Mouse (Mus musculus): ENCODE results near the gene Gm973. TPM values are rescaled to one million over a fixed set of nuclear protein-coding genes. Genes with fewer than 3 reads are reported as not detected.

The Gm973 gene
- polyA plus RNA-seq, 1 experiment from 2014 or later = 0.35 TPM

GRCm38 (mm10) chr1:59534976-59535810 is 19.1 kb downstream of the Gm973 start:
- Histone ChIP-seq H3K4me2 (ENCODE audit: low read depth, low read length) (no peak overlapping the region), H3K27me3 (ENCODE audit: control insufficient read depth, insufficient read depth, low read length) (no peaks in the 10 kb centered on the region), H3K9me3 (replicated peaks; ENCODE audit: control insufficient read depth, low read length) (no peaks in the 10 kb centered on the region), H3K9ac (ENCODE audit: low read length) (no peak overlapping the region), H3K4me1 (ENCODE audit: control insufficient read depth, insufficient read depth, low read length) (peaks cover 7% of the 10 kb centered on the region; the same call in 1 of the 2 replicates), H3K36me3 (ENCODE audit: control insufficient read depth, insufficient read depth, low read length) (no peaks in the 10 kb centered on the region), H3K4me3 (replicated peaks; ENCODE audit: low read length) (no peak overlapping the region), H3K27ac (ENCODE audit: low read length) (no peak overlapping the region)
- ATAC-seq (ENCODE audit: insufficient read depth, low FRiP score) = no peak
- 42% methylated on average over 5 of the region's 5 CpGs for WGBS

- WGBS = 94% methylated on average over 5 of the region's 5 CpGs
- no peaks in the 10 kb centered on the region for H3K9me3 ChIP-seq (replicated peaks; ENCODE audit: control insufficient read depth, low read length)
- H3K9ac ChIP-seq (ENCODE audit: low read length) = no peak overlapping the region
- no peak for ATAC-seq (ENCODE audit: insufficient read depth, low FRiP score)
- H3K4me2 ChIP-seq (ENCODE audit: low read depth, low read length) = no peak overlapping the region
- no peaks in the 10 kb centered on the region for H3K36me3 ChIP-seq (ENCODE audit: control insufficient read depth, insufficient read depth, low read length)
- peaks cover 4% of the 10 kb centered on the region; the same call in 1 of the 2 replicates for H3K4me1 ChIP-seq (ENCODE audit: control insufficient read depth, insufficient read depth, low read length)
- no peak overlapping the region for H3K27ac ChIP-seq (ENCODE audit: low read length)
- no peak overlapping the region for H3K4me3 ChIP-seq (replicated peaks; ENCODE audit: low read length)
- H3K27me3 ChIP-seq (ENCODE audit: control insufficient read depth, insufficient read depth, low read length) = no peaks in the 10 kb centered on the region
Observed at GRCm38 (mm10) chr1:59538381-59538780, 22.3 kb downstream of the Gm973 start.

GRCm38 (mm10) chr1:59540537-59541148 is 24.6 kb downstream of the Gm973 start:
- Histone ChIP-seq H3K4me3 (replicated peaks; ENCODE audit: low read length) (no peak overlapping the region), H3K27ac (ENCODE audit: low read length) (no peak overlapping the region), H3K36me3 (ENCODE audit: control insufficient read depth, insufficient read depth, low read length) (no peaks in the 10 kb centered on the region), H3K4me1 (ENCODE audit: control insufficient read depth, insufficient read depth, low read length) (peaks cover 4% of the 10 kb centered on the region; the same call in 1 of the 2 replicates), H3K9ac (ENCODE audit: low read length) (no peak overlapping the region), H3K4me2 (ENCODE audit: low read depth, low read length) (no peak overlapping the region), H3K27me3 (ENCODE audit: control insufficient read depth, insufficient read depth, low read length) (no peaks in the 10 kb centered on the region), H3K9me3 (replicated peaks; ENCODE audit: control insufficient read depth, low read length) (no peaks in the 10 kb centered on the region)
- WGBS = 54% methylated on average over 19 of the region's 19 CpGs
- ATAC-seq (ENCODE audit: insufficient read depth, low FRiP score) = no peak

GRCm38 (mm10) chr1:59541271-59542020 is 25.4 kb downstream of the Gm973 start:
- no peaks in the 10 kb centered on the region; the same call in 1 of the 2 replicates for H3K4me1 ChIP-seq (ENCODE audit: control insufficient read depth, insufficient read depth, low read length)
- 84% methylated on average over 16 of the region's 16 CpGs for WGBS
- H3K36me3 ChIP-seq (ENCODE audit: control insufficient read depth, insufficient read depth, low read length) = no peaks in the 10 kb centered on the region
- ATAC-seq (ENCODE audit: insufficient read depth, low FRiP score) = no peak; the same call in 1 of the 2 replicates
- H3K27ac ChIP-seq (ENCODE audit: low read length) = no peak overlapping the region
- H3K4me3 ChIP-seq (replicated peaks; ENCODE audit: low read length) = no peak overlapping the region
- H3K9me3 ChIP-seq (replicated peaks; ENCODE audit: control insufficient read depth, low read length) = no peaks in the 10 kb centered on the region
- H3K27me3 ChIP-seq (ENCODE audit: control insufficient read depth, insufficient read depth, low read length) = no peaks in the 10 kb centered on the region
- H3K9ac ChIP-seq (ENCODE audit: low read length) = no peak overlapping the region
- H3K4me2 ChIP-seq (ENCODE audit: low read depth, low read length) = no peak overlapping the region

GRCm38 (mm10) chr1:59542231-59542630 is 26.2 kb downstream of the Gm973 start:
- Histone ChIP-seq H3K4me3 (replicated peaks; ENCODE audit: low read length) (no peak overlapping the region), H3K27me3 (ENCODE audit: control insufficient read depth, insufficient read depth, low read length) (no peaks in the 10 kb centered on the region), H3K9ac (ENCODE audit: low read length) (no peak overlapping the region), H3K27ac (ENCODE audit: low read length) (no peak overlapping the region), H3K36me3 (ENCODE audit: control insufficient read depth, insufficient read depth, low read length) (no peaks in the 10 kb centered on the region), H3K4me2 (ENCODE audit: low read depth, low read length) (no peak overlapping the region), H3K4me1 (ENCODE audit: control insufficient read depth, insufficient read depth, low read length) (no peaks in the 10 kb centered on the region), H3K9me3 (replicated peaks; ENCODE audit: control insufficient read depth, low read length) (no peaks in the 10 kb centered on the region)
- WGBS = 62% methylated on average over 6 of the region's 6 CpGs
- ATAC-seq (ENCODE audit: insufficient read depth, low FRiP score) = no peak

- H3K27me3 ChIP-seq (ENCODE audit: control insufficient read depth, insufficient read depth, low read length) = no peaks in the 10 kb centered on the region
- H3K9ac ChIP-seq (ENCODE audit: low read length) = no peak overlapping the region
- WGBS = 70% methylated on average over 8 of the region's 8 CpGs
- H3K9me3 ChIP-seq (replicated peaks; ENCODE audit: control insufficient read depth, low read length) = no peaks in the 10 kb centered on the region
- no peaks in the 10 kb centered on the region for H3K36me3 ChIP-seq (ENCODE audit: control insufficient read depth, insufficient read depth, low read length)
- H3K4me2 ChIP-seq (ENCODE audit: low read depth, low read length) = no peak overlapping the region
- H3K27ac ChIP-seq (ENCODE audit: low read length) = no peak overlapping the region
- no peak for ATAC-seq (ENCODE audit: insufficient read depth, low FRiP score)
- no peak overlapping the region for H3K4me3 ChIP-seq (replicated peaks; ENCODE audit: low read length)
- H3K4me1 ChIP-seq (ENCODE audit: control insufficient read depth, insufficient read depth, low read length) = no peaks in the 10 kb centered on the region
Observed at GRCm38 (mm10) chr1:59543911-59544310, 27.8 kb downstream of the Gm973 start.

GRCm38 (mm10) chr1:59548486-59548885 is 32.4 kb downstream of the Gm973 start:
- Histone ChIP-seq H3K9ac (ENCODE audit: low read length) (no peak overlapping the region), H3K4me1 (ENCODE audit: control insufficient read depth, insufficient read depth, low read length) (peaks cover 9% of the 10 kb centered on the region), H3K4me2 (ENCODE audit: low read depth, low read length) (no peak overlapping the region), H3K27me3 (ENCODE audit: control insufficient read depth, insufficient read depth, low read length) (no peaks in the 10 kb centered on the region), H3K9me3 (replicated peaks; ENCODE audit: control insufficient read depth, low read length) (no peaks in the 10 kb centered on the region), H3K36me3 (ENCODE audit: control insufficient read depth, insufficient read depth, low read length) (no peaks in the 10 kb centered on the region), H3K4me3 (replicated peaks; ENCODE audit: low read length) (no peak overlapping the region), H3K27ac (ENCODE audit: low read length) (no peak overlapping the region)
- 90% methylated on average over 5 of the region's 5 CpGs for WGBS
- ATAC-seq (ENCODE audit: insufficient read depth, low FRiP score) = no peak

- Histone ChIP-seq H3K4me3 (replicated peaks; ENCODE audit: low read length) (no peak overlapping the region), H3K36me3 (ENCODE audit: control insufficient read depth, insufficient read depth, low read length) (no peaks in the 10 kb centered on the region), H3K27ac (ENCODE audit: low read length) (no peak overlapping the region), H3K9ac (ENCODE audit: low read length) (no peak overlapping the region), H3K27me3 (ENCODE audit: control insufficient read depth, insufficient read depth, low read length) (no peaks in the 10 kb centered on the region), H3K4me1 (ENCODE audit: control insufficient read depth, insufficient read depth, low read length) (peaks cover 9% of the 10 kb centered on the region), H3K9me3 (replicated peaks; ENCODE audit: control insufficient read depth, low read length) (no peaks in the 10 kb centered on the region), H3K4me2 (ENCODE audit: low read depth, low read length) (no peak overlapping the region)
- WGBS = 79% methylated on average over 7 of the region's 7 CpGs
- no peak for ATAC-seq (ENCODE audit: insufficient read depth, low FRiP score)
Observed at GRCm38 (mm10) chr1:59549036-59549675, 33.1 kb downstream of the Gm973 start.

Measured in stomach, embryonic 16.5 days (tissue).